Mouse (Mus musculus) heart, adult 8-10 months (tissue): ENCODE measurements around the gene Wdr43. TPM values are rescaled to one million over a fixed set of nuclear protein-coding genes. Genes with fewer than 3 reads are reported as not detected.

Experiments
- DNase-seq: peaks from one replicate; pipeline ENCODE4 v3.0.0; 2022; ENCODE audit warnings: low spot score
- total RNA-seq, 4 experiments: library from RNA; stranded (reverse); gene quantifications; 2 replicates each; pipeline ENCODE4 v1.2.4; 2022

Gene Wdr43
- total RNA-seq, 4 experiments from 2014 or later = 20.8 to 25.3 (median 21.5) TPM

DNA sequence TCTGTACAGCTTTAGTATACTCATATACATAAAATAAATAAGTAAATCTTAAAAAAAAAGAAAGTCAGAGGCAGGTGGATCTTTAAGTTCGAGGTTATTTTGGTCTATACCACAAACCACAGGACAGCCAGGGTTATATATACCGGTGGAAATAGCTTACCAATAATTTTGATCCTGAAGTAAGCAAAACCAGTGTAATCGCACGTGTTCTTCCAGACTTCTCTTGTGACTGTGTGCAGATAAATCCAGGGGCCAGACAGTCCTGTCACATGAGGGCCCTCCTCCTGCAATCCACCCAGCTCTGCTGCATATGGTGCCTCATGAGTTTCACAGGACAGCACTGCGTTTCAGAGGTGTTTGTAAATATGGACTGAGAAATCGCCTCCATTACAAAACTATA, 47.8 kb downstream of the Wdr43 start:
- DNase-seq = no peak

DNA sequence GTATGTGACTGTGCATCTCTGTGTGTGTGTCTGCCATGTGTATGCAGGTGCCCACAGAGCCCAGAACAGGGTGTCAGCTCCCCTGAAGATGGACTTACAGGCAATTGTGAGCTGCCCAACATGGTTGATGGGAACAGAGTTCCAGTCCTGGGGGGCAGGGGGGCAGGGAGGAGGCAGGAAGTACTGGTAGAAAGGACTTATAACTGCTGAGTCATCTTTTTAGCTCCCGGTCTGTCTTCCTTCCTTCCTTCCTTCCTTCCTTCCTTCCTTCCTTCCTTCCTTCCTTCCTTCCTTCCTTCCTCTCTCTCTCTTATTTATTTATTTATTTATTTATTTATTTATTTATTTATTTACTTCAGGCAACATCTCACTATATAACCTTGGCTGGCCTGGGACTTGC, 48.5 kb downstream of the Wdr43 start:
- DNase-seq = no peak

DNA sequence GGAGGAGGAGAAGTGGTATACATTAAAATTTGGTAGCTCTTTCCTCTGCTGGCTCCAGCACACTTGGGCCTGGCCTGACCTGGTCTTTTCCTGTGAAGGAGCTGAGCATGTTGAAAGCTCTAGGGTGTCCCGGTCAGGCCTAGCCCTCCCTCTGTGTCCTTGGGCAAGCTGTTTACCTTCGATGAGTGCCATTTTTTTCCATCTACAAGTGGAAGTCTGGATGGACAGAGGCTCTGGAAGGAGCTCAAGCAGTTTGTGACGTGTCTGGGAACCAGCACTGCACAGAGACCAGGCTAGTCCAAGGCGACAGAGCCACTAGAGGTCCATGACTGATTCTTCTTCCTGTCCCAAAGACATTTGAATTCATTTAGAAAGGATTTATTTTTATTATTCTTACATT, 49.5 kb downstream of the Wdr43 start:
- DNase-seq = no peak

DNA sequence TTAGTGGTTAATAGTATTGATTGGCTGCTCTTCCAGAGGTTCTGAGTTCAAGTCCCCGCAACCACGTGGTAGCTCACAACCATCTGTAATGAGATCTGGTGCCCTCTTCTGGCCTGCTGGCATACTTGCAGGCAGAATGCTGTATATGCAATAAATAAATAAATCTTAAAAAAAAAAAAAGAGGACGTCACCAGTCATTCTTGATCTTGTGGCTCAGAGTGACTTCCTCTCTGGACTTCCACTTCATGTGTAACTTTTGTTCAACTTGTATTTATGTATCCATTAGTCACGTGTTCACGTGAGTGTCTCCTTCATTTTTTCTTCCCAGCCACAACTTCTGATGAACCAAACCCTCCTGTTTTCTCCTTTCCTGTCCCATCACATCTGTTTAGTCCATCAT, 53.8 kb downstream of the Wdr43 start:
- no peak for DNase-seq

DNA sequence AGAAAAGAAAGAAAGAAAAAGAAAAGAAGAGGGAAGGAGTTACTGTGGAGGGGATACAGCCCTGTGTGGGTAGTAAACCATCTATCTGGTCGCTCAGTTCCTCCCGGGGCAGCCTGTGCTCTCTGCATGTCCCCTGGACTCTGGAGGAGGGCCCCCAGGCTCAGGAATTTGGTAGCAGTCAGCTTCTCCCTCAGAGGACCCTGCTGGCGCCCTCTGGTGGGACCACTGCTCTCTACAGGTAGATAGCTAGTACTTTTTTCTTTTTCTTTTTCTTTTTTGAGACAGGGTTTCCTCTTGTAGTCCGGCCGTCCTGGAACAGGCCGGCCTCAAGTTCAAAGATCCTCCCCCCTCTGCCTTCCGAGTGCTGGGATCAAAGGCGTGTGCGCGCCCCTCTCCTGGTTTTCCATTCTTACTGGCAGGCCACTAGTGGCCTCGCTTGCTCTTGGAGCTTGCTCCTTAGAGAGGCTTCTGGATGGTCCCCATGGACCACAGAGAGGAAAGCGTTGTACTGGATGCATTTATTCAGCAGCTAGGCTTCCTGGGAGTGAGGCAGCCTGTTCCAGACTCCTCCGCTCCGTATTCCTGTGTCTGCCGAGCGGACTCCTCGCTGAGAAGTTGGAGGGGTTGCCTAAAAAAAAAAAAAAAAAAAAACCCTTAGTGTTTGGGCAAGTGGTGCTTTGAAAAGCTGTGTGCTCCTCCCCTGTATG, 56.3 kb downstream of the Wdr43 start:
- no peak for DNase-seq

DNA sequence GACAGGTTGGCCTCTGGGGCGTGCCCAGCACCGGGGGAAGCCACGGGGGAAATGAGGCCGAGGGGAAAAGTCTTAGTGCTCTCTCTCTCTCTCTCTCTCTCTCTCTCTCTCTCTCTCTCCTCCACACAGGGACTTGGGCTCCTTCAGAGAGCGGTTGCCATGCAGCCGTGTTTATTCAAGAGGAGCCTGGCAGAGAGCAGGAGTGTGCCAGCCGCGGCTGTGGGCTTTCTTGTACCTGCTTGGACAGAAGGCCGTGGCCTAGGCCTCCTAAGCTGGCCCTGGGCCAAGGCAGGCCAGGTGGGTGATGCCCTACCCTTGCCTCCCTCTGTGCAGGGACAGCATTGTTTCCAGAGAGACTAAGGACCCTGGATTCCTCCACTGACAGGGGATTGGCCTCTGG, 57.4 kb downstream of the Wdr43 start, which contains the start of gene Togaram2:
Gene Togaram2, plus strand, starts transcription at position 170 of the 400 bp plus-strand sequence.
- DNase-seq = no peak

DNA sequence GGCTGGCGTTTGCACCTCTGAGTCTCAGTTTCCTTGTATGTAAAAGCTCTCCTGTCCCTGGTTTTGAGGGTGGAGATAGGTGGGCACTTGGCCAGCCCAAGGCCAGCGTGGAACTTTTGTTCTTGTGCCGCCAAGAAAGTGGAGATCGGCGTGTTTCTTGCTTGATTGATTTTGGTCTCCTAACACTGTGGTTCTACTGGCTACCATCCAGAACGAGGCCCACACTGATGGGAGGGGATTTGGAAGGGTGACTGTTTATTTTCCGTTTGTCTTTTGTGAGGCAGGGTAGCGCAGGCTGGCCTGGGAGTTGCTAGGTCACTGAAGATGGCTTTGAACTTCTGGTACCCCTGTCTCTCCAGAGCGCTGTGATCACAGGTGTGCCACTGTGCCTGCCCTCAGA, 58.2 kb downstream of the Wdr43 start:
- no peak for DNase-seq

DNA sequence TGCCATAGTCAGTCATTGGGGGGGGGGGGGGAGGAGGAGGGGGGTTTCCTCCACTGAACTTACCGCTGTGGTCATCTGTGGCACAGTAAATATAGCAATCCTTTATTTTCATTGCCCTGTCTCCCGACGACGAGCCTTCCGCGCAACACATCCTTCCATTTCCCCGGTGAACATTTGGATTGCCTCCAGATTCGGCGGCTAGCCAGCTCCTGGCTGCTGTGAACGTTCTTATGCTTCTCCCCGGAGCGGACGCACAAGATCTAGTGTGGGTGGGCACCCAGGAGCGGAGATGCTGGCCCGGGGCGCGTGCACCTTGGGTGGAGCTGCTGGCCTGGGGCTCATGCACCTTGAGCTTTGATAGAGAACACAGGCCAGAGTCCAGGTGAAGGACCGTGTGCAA, 59.2 kb downstream of the Wdr43 start:
- DNase-seq = no peak

DNA sequence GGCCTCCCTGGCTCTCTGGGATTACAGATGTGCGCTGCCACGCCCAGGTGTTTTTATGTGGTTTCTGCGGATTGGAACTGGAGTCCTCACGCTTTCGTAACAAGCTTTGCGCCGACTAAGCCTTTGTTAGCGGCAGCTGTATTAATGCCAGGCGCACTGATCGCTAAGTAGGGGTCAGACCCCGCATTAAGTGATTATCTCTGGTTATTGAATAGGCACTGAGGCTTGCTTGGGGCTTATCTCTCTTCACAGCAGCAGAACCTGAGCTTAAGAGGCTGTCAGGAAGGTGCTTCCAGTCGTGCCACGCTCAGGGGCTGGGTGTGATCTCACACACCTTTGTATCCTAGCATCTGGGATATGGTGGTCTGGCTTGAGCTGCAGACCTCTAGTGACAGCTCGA, 66.0 kb downstream of the Wdr43 start:
- no peak for DNase-seq

DNA sequence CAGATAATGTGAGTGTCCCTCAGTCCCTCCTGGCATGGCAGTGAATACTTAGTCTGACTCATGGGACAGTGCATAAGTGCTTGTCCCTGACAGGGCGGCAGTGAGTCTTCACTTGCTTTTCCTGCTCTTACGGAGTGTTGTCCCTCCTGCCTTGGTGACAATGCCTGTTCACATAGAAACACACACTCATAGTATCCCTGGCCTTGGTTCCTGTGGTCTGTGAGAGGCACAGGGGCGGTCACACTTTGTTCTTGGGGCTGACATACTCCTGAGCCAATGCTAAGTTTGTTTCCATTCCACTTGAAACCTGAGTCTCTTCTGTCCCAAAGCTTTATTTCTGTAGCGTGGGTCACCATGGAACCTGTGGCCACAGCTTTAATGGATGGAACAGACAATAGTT, 66.7 kb downstream of the Wdr43 start:
- no peak for DNase-seq

DNA sequence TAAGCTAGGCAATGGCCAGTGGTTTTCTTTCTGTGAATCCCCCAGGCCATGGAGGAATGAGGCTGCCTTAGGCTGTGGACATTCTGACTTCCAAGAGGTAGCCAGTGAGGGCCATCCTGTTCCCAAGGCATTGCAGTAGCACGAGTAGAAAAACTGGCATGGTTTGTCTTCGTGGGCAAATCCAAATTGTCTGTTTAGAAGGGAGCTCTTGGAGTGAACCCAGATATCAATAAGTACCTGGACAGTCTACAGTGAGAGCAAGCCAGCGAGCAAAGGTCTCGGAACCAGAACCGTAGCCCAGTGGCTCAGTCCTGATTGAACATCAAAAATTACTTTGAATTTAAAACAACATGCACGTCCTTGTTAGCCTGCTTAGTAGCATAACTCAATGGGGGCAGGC, 67.6 kb downstream of the Wdr43 start:
- DNase-seq = no peak

DNA sequence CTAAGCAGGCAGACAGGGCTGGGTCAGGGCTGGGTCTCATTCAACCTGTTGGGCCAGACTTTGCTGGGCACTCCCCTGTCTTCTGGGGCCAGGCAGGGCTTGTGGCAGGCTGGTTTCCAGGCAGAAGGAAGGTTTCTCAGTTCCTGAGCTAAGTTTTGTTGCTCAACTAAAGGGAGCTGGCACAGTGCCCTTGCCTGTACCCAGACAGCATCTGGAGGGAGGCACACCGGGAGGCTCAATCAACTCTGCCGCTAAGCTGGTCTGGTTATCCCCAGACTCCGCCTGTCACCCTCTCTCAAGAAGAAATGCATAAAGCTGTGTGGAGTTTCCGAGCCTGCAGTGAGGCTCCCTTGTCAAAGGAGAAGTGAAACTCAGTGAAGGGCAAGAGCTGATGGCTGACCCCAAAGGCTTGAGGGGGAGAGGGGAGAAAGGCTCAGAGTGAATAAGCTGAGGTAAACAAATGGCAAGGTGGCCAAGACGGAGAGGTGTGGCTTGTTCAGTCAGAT, 68.5 kb downstream of the Wdr43 start:
- no peak for DNase-seq

DNA sequence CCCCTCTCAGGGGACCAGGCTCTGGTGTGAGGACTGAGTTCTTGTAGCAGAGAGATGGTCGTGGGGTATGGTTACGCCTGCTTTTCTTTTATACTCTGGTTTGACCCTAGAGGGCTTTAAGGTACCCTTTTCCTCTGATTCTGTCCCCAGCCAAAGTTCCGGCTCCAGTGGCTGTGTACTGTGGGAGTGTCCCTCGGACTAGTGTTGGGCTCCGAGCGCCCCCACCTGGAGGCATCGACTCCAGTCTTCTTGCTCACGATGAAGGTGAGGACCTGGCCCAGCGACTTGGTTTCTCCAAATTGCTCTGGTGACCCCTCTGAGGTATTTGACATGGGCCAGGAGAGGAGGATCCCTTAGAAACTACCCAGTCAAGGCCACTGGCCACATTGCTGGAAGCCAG, 71.7 kb downstream of the Wdr43 start:
- no peak for DNase-seq

DNA sequence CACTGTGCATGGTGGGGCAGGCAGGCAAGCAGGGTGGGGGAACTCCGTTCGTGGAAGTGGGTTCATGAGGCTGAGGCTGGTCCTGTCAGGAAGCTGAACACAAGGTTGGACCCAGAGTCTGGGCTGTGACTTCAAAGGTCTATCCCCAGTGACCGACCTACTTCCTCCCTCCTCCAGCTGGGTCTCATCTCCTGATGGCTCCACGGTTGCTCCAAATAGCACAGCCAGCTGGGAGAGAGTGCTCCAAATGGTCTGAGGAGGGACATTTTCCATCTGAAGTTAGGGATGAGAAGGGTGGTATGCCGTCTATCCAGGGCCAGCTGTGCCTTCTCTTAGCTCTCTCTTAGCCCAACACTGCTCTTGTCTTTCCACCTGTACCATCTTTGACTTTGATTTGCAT, 74.2 kb downstream of the Wdr43 start:
- peak; percentile 35 for DNase-seq

DNA sequence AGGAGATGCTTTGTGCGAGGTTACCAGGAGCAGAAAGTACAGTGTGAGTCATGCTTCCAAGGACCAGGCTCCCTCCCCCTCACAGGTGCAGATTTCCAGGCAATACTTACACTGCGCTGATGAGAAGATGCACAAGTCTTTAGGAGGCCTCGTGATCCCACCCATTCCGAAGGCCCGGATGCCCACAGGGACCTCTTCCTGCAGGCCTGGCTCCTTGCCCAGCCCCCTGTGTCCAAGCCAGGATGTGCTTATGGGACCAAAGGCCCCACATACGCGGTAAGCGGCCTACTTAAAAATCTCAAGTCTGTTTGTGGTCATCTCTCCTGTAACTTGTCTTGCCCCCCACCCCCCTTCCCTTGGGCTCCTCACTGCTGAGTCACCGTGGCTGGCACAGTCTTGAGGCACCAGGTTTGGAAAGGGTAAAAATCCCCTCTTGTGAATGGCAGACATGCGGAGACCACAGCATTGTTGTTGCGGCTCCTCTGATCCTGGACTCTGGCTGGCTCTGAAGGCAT, 75.7 kb downstream of the Wdr43 start:
- DNase-seq = no peak

DNA sequence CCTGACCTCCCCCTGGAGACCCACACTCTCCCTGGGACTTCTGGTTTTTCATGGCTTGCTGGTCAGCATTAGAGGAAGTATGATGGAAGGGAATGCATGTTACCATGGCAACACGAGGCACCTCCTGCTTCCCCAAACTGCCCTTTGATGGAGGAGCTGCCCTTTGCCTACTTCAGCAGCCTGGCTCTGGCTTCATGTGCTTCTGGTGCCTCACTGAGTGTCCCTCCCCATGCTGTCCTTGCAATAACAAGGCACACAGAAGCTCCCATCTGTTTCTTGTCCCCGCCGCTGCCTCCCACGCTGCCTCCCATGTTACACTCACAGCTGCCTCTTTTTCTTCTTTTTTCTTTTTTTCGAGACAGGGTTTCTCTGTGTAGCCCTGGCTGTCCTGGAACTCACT, 77.6 kb downstream of the Wdr43 start:
- no peak for DNase-seq

DNA sequence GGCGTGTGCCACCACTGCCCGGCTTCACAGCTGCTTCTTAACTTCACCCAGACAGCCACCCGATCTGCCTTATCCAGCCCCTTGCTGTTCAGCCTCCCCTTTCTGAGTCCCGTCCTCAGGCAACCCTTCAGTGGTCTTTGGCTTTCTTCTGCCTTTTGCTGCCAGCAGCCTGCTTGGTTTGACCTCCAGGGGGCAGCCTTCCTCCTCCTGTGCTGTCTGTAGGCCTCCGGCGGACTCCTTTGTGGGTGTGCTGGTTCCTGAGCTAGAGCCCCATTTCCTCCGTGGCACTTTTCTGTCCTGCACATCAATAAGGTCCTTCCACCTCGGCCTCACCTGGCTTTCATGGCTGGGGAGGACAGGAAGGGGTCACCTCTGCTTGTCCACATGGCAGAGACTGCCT, 78.1 kb downstream of the Wdr43 start:
- no peak for DNase-seq

DNA sequence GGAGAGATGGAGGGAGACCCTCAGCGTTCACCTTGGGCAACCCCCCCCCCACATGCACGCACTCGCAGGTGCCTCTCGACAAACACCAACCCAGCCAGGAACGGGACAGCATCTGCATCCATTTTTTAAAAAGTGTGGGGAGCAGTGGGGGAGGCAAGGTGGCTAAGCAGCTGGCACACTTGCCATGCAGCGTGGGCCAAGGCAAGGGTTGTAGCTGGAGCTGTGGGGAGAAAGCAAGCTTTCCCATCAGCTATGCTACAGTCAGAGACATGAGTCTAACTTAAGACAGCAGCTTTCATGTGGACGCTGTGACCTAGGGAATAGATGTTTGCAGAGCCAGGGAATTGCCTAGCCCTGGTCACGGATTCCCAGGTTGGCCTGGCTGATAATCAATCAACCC, 79.5 kb downstream of the Wdr43 start:
- DNase-seq = no peak

DNA sequence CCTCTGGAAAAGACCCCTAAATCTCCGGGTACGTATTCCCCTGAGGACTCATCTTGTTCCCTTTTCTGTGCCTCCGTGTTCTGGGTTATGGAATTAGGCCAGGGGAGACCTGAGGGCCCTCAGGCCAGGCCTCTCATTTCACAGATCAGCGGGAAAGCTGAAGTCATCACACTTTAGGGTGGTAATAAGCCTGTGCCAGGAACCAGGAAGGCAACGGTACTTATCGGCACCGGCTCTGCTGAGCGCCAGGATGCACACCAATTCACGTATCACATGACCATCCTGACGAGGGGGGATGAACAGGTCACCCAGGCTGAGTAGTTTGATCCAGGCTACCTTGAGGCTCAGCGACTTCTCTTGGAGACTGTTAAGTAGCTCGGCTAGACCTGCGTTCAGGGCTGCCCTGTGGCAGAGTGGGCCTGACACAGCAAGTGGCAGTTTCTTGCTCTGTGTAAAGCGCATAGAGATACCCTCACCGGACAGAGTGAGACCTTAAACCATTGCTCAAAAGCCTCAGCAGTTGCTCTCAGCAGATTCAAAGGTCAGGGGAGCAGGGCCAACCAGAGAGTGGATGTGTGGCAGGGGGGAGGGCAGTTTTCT, 80.1 kb downstream of the Wdr43 start:
- peak; percentile 30 for DNase-seq

DNA sequence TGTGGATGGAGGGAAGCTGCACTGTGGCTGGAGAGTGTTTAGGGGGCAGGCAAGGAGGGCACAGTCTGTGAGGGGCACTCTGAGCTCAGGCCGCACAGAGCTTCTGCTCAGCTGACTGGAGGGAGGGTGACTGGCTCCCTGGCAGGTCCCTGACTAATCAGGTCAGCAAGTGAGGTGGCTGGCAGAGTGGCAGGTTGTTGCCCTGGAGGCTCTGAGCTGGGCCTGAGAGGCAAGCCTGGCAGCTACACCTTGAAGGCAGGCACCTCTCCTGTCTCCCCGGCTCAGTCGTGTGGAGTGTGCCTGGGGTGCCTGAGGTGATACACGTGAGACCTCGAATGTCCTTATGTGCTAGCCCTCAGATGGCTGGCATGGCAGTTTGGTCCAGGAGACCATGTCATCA, 80.7 kb downstream of the Wdr43 start:
- peak; percentile 42 for DNase-seq

DNA sequence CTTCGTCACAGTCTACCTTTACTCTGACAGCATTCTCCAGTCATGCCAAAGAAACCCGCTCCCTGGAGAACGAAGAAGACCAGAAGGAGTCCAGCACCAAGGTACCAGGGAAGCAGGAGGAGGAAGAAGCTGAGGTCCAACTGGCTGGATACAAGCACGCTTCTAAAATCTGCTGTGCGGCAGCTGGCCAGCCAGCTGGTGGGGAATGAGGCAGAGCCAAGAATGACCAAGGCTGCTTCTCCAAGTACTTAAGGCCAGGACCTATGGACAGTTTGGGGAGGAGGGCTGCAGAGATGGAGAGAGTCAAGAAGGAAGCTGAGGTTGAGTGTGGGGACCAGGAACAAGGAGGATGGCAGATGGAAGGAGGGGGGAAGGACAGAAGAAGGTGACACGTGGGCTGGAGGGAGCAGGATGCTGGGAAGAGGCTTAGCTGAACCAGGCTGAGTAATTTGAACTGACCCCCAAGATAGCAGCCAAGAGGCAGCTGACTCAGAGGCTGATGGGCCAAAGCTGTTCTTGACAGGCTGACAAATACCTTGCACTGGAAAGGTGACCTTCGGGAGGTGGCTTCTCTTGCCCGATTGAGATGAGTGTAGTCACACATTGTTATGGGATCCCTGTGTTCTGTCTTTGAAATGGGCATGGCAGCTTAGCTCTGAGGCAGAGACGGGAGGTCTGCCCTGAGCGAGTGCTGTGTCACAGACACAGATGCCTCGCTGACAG, 82.4 kb downstream of the Wdr43 start:
- peak; percentile 67 for DNase-seq

DNA sequence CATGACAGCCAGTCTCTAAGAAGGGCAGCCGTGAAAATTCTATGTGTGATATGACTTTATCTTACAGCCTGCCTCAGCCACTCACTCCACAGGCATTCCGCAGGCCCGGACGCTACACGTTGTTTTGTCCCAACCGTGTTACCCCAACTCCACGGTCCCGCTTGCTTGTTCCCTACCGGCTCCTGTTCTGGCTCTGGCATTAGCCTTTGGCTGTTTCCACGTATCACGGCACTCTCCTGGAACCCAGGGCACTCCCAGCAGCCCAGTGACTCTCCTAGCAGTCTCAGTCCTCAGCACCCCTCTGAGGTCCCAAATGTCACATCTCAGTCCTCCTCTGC, 82.9 kb downstream of the Wdr43 start:
- DNase-seq = no peak

DNA sequence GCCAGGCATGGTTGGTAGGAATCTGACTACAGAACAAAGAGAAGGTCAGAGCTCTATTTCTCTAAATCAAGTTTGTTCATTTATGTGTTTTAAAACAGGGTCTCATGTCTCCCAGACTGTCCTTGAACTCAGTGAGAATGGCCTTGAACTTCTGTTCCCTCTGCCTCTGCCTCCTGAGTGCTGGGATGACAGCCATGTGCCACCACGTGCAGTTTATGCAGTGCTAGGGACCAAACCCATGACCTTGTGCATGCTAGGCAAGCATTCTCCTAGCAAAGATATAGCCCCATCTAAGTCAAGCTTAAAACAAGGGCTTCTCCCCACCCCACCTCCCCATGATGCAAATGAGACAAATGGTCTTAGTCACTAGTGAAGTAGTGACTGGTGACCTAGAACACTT, 89.4 kb downstream of the Wdr43 start:
- DNase-seq = no peak
